Mouse (Mus musculus) lung, embryonic 15.5 days (tissue): ENCODE measurements around the gene Jph3. TPM values are rescaled to one million over a fixed set of nuclear protein-coding genes. Genes with fewer than 3 reads are reported as not detected.

Experiments used
- ATAC-seq: fragments of 200-750 bp; cut with Nextera tagmentation; 2 replicates; pipeline ENCODE4 v1.8.0; 2017; ENCODE audit warnings: moderate number of reproducible peaks, borderline replicate concordance; ENCODE audit not compliant: low FRiP score, low TSS enrichment; ENCODE audit errors: extremely low read depth
- H3K27ac ChIP-seq: fragments of 300-500 bp; sonication (generic); 2 replicates; pipeline ENCODE4 v1.5.1; 2015; ENCODE audit warnings: moderate library complexity, mild to moderate bottlenecking, inconsistent platforms
- H3K27me3 ChIP-seq: fragments of 300-500 bp; sonication (generic); 2 replicates; pipeline ENCODE4 v1.6.1; 2015; ENCODE audit warnings: inconsistent platforms
- H3K36me3 ChIP-seq: fragments of 300-500 bp; sonication (generic); 2 replicates; pipeline ENCODE4 v1.6.1; 2015; ENCODE audit warnings: inconsistent platforms
- H3K4me1 ChIP-seq: fragments of 300-500 bp; sonication (generic); 2 replicates; pipeline ENCODE4 v1.6.1; 2015; ENCODE audit warnings: inconsistent platforms
- H3K4me2 ChIP-seq: fragments of 300-500 bp; sonication (generic); 2 replicates; pipeline ENCODE4 v1.6.1; 2015; ENCODE audit warnings: inconsistent platforms, mild to moderate bottlenecking, moderate library complexity
- H3K4me3 ChIP-seq: fragments of 300-500 bp; sonication (generic); 2 replicates; pipeline ENCODE4 v1.5.1; 2015; ENCODE audit warnings: mild to moderate bottlenecking, inconsistent platforms
- H3K9ac ChIP-seq: fragments of 300-500 bp; sonication (generic); 2 replicates; pipeline ENCODE4 v1.6.1; 2015; ENCODE audit warnings: inconsistent platforms
- H3K9me3 ChIP-seq: fragments of 300-500 bp; sonication (generic); 2 replicates; pipeline ENCODE4 v1.6.1; 2016; ENCODE audit warnings: inconsistent platforms
- WGBS: fragments of 180-500 bp; shearing (Covaris S2); methylation state at CpG from one replicate; pipeline ENCODE4 v1.1.7; 2015; 5-methylcytosine and 5-hydroxymethylcytosine counted together
- polyA plus RNA-seq: library from polyadenylated mRNA; unstranded; fragments of >200 nt; fragmentation: Nextera tagmentation; extraction: Ambion mirVana; gene quantifications from 2 replicates; pipeline ENCODE4 v1.2.1, GENCODE M21; 2015

Jph3 gene
- polyA plus RNA-seq, 1 experiment from 2014 or later, result 0.86 TPM

DNA sequence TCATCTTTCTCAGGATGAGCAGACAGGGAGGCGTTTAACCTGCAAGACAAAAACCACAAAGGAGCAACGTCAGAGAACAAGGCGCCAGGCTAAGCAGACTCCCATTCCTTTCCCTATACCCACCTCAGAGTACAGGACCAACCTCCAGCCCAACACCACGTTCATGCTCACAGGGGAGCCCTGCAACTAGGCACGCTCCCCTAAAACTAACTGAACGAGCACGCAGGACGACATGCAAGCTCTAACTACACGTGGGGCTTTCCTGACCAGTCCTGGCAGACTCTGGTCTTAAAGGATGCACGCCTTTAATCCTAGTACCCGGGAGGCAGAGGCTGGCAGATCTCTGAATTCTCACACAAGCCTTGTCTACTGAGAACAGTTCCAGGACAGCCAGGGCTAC, 91.9 kb downstream of the Jph3 start:
- Histone ChIP-seq H3K27ac (no peak overlapping the region), H3K36me3 (peaks cover 16% of the 10 kb centered on the region; the same call in 1 of the 2 replicates), H3K27me3 (no peaks in the 10 kb centered on the region), H3K4me1 (no peaks in the 10 kb centered on the region), H3K4me3 (no peak overlapping the region), H3K9ac (no peak overlapping the region), H3K4me2 (no peak overlapping the region), H3K9me3 (no peaks in the 10 kb centered on the region)
- WGBS, result 85% methylated on average over 11 of the region's 11 CpGs
- no peak for ATAC-seq

DNA sequence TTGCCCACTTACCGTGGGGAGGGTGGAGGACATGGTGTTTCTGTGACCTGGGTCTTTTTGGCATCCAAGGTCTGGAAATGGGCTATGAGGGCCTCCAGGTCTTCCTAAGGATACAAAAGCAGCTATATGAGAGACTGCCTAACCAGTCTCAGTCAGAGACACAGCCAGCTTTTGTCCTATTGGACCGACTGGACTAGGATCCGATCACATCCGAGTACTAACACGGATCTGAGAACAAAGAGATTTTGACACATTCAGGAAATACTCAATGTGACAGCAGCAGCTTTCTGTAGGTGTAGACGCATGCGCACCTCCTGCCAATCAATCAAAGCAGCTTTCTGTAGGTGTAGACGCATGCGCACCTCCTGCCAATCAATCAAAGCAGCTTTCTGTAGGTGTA, 92.3 kb downstream of the Jph3 start:
- H3K27ac ChIP-seq, result no peak overlapping the region
- H3K4me1 ChIP-seq, result no peaks in the 10 kb centered on the region
- H3K4me3 ChIP-seq, result no peak overlapping the region
- no peaks in the 10 kb centered on the region for H3K27me3 ChIP-seq
- no peak overlapping the region for H3K9ac ChIP-seq
- ATAC-seq, result no peak
- 88% methylated on average over 9 of the region's 9 CpGs for WGBS
- H3K36me3 ChIP-seq, result peaks cover 16% of the 10 kb centered on the region; the same call in 1 of the 2 replicates
- no peaks in the 10 kb centered on the region for H3K9me3 ChIP-seq
- H3K4me2 ChIP-seq, result no peak overlapping the region

DNA sequence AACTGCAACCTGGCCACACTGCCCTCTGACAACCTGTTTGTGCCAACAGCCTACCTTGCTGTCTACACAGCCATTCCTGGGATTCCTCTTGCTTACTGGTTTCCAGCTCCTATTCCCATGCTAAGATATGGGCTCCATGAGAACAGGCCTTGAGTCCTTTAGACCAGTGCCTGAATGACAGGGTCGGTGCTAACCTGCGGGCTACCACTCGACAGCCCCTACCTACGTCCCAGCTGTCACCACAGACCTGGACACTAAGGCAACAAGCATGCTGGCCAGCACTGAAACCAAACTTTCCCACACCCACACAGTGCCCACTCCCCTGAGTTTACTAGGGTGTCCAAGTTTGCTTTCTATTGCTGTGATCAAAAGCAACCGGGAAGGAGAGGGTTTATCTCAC, 98.3 kb downstream of the Jph3 start:
- no peak overlapping the region for H3K27ac ChIP-seq
- H3K4me3 ChIP-seq, result peak overlapping the region; percentile 92
- WGBS, result 85% methylated on average over 5 of the region's 5 CpGs
- H3K36me3 ChIP-seq, result no peaks in the 10 kb centered on the region
- peaks cover 17% of the 10 kb centered on the region for H3K4me1 ChIP-seq
- H3K9me3 ChIP-seq, result no peaks in the 10 kb centered on the region
- ATAC-seq, result no peak
- peak overlapping the region; percentile 77 for H3K4me2 ChIP-seq
- H3K9ac ChIP-seq, result no peak overlapping the region
- H3K27me3 ChIP-seq, result no peaks in the 10 kb centered on the region

DNA sequence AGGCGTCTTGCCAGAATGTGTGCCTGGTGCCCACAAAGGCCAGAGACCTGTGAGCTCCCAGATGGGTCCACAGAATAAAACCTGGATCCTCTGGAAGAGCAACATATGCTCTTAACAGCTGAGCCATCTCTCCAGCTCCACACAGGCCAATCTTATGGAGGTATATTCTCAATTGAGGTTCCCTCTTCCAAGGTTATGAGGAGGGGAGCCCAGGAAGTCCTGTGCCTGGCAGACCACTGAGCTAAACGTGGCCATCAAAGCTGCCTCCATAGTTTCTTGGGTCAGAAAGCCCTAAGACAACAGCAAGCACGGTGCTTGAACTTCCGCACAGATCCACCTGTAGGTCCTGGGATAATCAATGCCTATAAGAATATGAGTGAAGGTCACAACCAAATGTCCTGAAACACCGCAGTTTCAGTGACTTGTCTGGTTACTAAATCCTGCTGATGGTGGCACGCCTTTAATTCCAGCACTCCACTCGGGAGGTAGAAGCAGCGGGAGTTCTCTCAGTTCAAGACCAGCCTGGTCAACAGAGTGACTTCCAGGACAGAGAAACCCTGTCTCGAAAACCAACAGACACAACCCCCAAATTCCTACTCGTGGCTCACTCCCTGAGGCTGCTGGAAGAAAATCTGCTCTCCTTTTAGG, 99.1 kb downstream of the Jph3 start:
- no peak overlapping the region for H3K27ac ChIP-seq
- H3K9me3 ChIP-seq, result no peaks in the 10 kb centered on the region
- peak overlapping the region; percentile 92 for H3K4me3 ChIP-seq
- WGBS, result 30% methylated on average over 10 of the region's 10 CpGs
- peak overlapping the region; percentile 77 for H3K4me2 ChIP-seq
- H3K36me3 ChIP-seq, result no peaks in the 10 kb centered on the region
- H3K27me3 ChIP-seq, result no peaks in the 10 kb centered on the region
- H3K9ac ChIP-seq, result peak overlapping the region; percentile 83
- ATAC-seq, result no peak
- H3K4me1 ChIP-seq, result peaks cover 17% of the 10 kb centered on the region

GRCm38 (mm10) chr8:121829048-121829776, 99.8 kb downstream of the Jph3 start, which contains the start of gene Klhdc4:
Gene Klhdc4, minus strand, starts transcription at chr8:121829569.
- under 1% methylated on average over 65 of the region's 68 CpGs for WGBS

DNA sequence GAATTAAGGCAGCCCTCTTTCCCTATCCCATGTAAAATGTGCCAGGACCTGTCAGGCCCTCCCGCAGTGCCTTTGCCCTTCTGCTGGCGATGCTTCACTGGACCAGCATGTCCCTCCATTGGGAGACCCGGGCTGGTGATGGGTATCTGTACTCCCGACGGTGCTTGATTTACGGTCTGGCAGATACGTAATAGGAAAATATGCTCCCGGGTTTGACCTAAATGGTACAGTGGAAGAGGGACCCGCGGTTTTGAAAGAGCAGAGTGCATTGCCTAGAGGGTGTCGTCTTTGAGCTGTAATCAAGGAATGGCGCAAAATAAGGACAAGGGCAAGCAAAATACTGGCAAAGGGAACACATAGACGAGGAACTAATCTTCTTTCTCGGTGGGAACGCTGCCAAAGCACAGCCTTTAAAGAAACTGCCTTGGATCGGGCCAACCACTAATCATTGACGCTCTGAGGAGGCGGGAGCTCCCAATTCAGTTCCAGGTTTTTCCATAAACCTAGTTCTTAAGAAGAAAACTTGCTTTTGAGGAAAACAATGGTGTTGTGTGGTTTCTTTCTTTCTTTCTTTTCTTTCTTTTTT, 100.4 kb downstream of the Jph3 start:
- Histone ChIP-seq H3K4me3 (peak overlapping the region; percentile 92), H3K9me3 (no peaks in the 10 kb centered on the region), H3K9ac (peak overlapping the region; percentile 83), H3K27me3 (no peaks in the 10 kb centered on the region), H3K4me2 (peak overlapping the region; percentile 77), H3K36me3 (no peaks in the 10 kb centered on the region), H3K27ac (no peak overlapping the region), H3K4me1 (peaks cover 17% of the 10 kb centered on the region)
- peak; percentile 73; the same call in 1 of the 2 replicates for ATAC-seq
- WGBS, result 14% methylated on average over 18 of the region's 18 CpGs

More at GRCm38 (mm10) chr8:121829048-121829776, 99.8 kb downstream of the Jph3 start, which contains the start of gene Klhdc4:
- peak within 1 kb of the TSS; percentile 92 for H3K4me3 ChIP-seq
- H3K27me3 ChIP-seq, result no peaks in the 10 kb centered on the region
- H3K27ac ChIP-seq, result peak within 1 kb of the TSS; percentile 19; the same call in 1 of the 2 replicates
- peak within 1 kb of the TSS; percentile 77 for H3K4me2 ChIP-seq
- H3K36me3 ChIP-seq, result no peaks in the 10 kb centered on the region
- peaks cover 17% of the 10 kb centered on the region for H3K4me1 ChIP-seq
- peak within 1 kb of the TSS; percentile 83 for H3K9ac ChIP-seq
- H3K9me3 ChIP-seq, result no peaks in the 10 kb centered on the region
- ATAC-seq, result peak; percentile 98

DNA sequence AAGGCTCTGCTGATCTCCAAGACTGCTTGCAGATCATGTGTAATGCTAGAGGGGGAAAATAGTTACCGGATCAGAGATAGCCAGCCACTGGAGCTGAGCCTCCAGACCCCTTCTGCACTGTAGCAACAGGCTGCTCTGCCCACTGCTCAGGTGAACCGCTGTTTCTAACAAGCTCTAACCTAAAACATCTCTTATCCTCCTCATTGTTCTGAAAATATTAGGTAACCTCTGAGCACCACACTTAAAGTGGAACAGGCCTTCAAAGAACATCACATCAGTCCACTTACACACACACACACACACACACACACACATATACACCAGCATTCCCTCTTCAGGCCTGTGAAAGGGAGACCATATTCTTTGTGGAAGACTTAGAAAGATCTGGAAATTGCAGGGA, 102.6 kb downstream of the Jph3 start:
- H3K9ac ChIP-seq, result no peak overlapping the region
- H3K27me3 ChIP-seq, result no peaks in the 10 kb centered on the region
- no peak overlapping the region for H3K4me3 ChIP-seq
- H3K36me3 ChIP-seq, result no peaks in the 10 kb centered on the region
- no peak overlapping the region for H3K27ac ChIP-seq
- no peak for ATAC-seq
- WGBS, result 76% methylated on average over 2 of the region's 2 CpGs
- H3K4me2 ChIP-seq, result no peak overlapping the region
- H3K4me1 ChIP-seq, result peaks cover 17% of the 10 kb centered on the region
- H3K9me3 ChIP-seq, result no peaks in the 10 kb centered on the region

- Histone ChIP-seq H3K9me3 (no peaks in the 10 kb centered on the region), H3K9ac (no peak overlapping the region), H3K27me3 (no peaks in the 10 kb centered on the region), H3K4me3 (no peak overlapping the region), H3K27ac (no peak overlapping the region), H3K36me3 (no peaks in the 10 kb centered on the region), H3K4me2 (no peak overlapping the region), H3K4me1 (peaks cover 17% of the 10 kb centered on the region)
- WGBS, result 12% methylated on average over 6 of the region's 6 CpGs
- ATAC-seq, result no peak
Observed at GRCm38 (mm10) chr8:121832503-121832902, 103.1 kb downstream of the Jph3 start.

DNA sequence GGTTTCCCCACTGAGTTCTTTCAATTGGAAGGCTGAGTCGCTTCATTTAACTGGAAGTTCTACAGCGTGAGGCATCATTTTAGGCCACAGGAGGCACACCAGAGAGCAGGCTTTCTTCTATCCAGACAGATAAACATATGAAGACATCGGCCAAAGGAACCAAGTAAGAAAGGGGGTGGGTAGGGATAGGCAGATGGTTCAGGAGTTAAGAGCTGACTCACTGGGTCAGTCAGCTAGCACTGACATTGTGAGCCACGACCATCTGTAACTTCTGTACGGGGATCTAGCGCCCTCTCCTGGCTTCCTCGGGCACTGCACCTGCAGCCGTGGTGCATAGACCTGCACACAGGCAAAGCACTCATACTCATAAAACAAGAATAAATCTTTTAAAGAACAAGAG, 111.8 kb downstream of the Jph3 start:
- Histone ChIP-seq H3K9me3 (no peaks in the 10 kb centered on the region), H3K4me1 (0 out of 2 replicates have a peak, but pooled peaks cover 3% of the 10 kb centered on the region), H3K36me3 (no peaks in the 10 kb centered on the region), H3K4me3 (no peak overlapping the region), H3K4me2 (no peak overlapping the region), H3K27ac (no peak overlapping the region), H3K9ac (no peak overlapping the region), H3K27me3 (no peaks in the 10 kb centered on the region)
- 51% methylated on average over 8 of the region's 8 CpGs for WGBS
- no peak for ATAC-seq

DNA sequence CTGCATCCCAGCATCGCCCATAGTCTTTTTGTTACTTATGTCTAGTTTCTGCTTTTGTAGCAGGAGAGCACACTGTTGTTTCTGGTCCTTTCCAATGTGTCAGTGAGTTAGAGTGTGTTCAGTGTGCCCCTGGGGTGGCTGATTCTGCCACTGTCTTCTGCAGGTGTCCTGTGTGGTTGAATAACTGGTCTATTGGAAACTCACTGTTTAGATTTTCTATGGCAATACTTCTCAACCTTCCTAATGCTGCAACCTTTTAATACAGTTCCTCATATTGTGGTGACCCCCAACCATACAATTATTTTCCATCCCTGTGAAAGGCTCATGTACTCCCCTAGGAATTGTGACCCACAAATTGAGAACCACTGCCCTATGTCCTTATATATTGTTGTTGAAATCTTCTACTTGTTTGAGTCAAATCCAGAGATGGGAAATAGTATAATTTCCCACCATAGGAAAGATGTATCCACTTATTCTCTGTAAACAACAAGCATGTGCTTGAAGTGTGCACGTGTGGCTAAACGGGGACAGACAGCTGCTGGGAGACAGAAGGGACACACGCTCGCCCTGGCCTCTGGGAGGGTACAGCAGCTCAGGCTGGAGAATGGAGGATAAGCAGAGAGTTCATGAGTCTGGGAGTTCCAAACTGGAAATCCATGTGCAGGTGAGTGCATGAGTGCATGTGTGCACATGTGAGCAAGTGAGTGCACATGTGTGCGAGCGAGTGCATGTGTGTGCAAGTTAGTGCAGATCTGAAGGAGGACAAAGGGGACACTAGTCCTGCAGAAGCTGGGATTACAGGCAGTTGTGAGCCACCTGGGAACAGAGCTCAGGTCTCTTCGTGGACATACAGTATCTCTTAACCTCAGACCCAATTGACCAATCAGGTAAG, 112.9 kb downstream of the Jph3 start:
- Histone ChIP-seq H3K9me3 (no peaks in the 10 kb centered on the region), H3K9ac (no peak overlapping the region), H3K4me3 (no peak overlapping the region), H3K4me2 (no peak overlapping the region), H3K36me3 (no peaks in the 10 kb centered on the region), H3K4me1 (0 out of 2 replicates have a peak, but pooled peaks cover 3% of the 10 kb centered on the region), H3K27me3 (no peaks in the 10 kb centered on the region), H3K27ac (no peak overlapping the region)
- 83% methylated on average over 8 of the region's 8 CpGs for WGBS
- ATAC-seq, result no peak

GRCm38 (mm10) chr8:121843184-121843733, 113.8 kb downstream of the Jph3 start:
- no peak overlapping the region for H3K27ac ChIP-seq

More at GRCm38 (mm10) chr8:121843184-121843733, 113.8 kb downstream of the Jph3 start:
- Histone ChIP-seq H3K9ac (no peak overlapping the region), H3K4me3 (no peak overlapping the region), H3K27me3 (0 out of 2 replicates have a peak, but pooled peaks cover 3% of the 10 kb centered on the region), H3K9me3 (no peaks in the 10 kb centered on the region), H3K4me1 (0 out of 2 replicates have a peak, but pooled peaks cover 3% of the 10 kb centered on the region), H3K36me3 (no peaks in the 10 kb centered on the region), H3K4me2 (no peak overlapping the region)
- ATAC-seq, result no peak
- WGBS, result 68% methylated on average over 3 of the region's 3 CpGs
